Mouse (Mus musculus): Measurements from ENCODE around the gene Ptpre. TPM values are rescaled to one million over a fixed set of nuclear protein-coding genes. Genes with fewer than 3 reads are reported as not detected.
A peak's percentile ranks its signal among the peaks of the same experiment; 100 is the strongest.
"Not testable (repeated sequence)": the region's sequence is repeated elsewhere in the genome, so short reads cannot be mapped to it uniquely, and the experiment has no call there.

The Ptpre gene
- polyA plus RNA-seq, 1 experiment from 2014 or later, result 2.3 TPM

DNA sequence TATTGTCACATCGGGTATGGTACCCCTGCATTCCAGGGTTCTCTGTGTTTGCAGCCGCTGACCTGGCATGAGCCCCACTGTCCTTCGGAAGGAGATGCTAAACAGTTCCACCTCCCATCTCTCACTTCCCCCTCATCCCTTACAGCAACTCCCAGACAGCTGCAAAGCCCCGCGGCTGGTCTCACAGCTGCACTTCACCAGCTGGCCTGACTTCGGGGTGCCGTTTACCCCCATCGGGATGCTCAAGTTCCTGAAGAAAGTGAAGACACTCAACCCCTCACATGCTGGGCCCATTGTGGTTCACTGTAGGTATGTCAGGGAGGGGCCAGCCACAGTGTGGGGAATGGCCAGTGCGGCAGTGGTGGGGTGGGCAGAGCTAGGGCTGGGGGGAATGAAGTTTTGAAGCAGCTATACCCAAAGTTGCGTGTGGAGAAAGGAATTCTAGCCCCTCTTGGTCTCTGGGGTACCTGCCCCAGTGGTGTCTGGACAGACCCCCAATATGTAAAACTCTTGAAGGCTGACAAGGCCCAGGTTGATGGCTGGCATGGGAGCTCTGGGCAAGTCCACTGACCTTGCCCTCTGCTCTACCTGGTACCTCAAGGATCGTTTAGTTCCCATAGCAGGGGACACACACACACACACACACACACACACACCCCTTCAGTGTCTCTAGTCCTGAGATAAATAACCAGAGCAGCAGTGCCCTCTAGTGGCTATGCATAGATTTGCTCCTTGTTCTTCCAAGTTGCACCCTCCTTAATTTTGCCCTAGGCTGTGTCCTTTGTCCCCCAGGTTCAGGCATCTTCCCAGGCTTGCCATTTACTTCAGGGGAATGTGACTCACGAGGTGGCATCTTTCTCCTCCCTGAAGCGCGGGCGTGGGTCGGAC, 131.8 kb downstream of the Ptpre start:
- no peaks in the 10 kb centered on the region for H3K4me1 ChIP-seq (replicated peaks; ENCODE audit: control insufficient read depth, insufficient read depth, low read length)
- no peaks in the 10 kb centered on the region for H3K27me3 ChIP-seq (replicated peaks; ENCODE audit: control insufficient read depth, insufficient read depth, low read length)
- ATAC-seq (replicated peaks; ENCODE audit: low FRiP score, low TSS enrichment, low read depth) (peak; percentile 42; the same call in 1 of the 2 replicates), DNase-seq (ENCODE audit: low spot score) (peak; percentile 76)
- no peak overlapping the region for H3K4me3 ChIP-seq (ENCODE audit: low read depth, low read length)
- no peaks in the 10 kb centered on the region for H3K36me3 ChIP-seq (ENCODE audit: control insufficient read depth, insufficient read depth, low read length)
- H3K27ac ChIP-seq (ENCODE audit: low read depth), result no peak overlapping the region
- no peak overlapping the region for H3K9ac ChIP-seq (ENCODE audit: low read length)
- WGBS, result 29% methylated on average over 16 of the region's 16 CpGs
- H3K4me2 ChIP-seq (ENCODE audit: low read length), result no peak overlapping the region
- no peaks in the 10 kb centered on the region for H3K9me3 ChIP-seq (ENCODE audit: control insufficient read depth, low read length)

DNA sequence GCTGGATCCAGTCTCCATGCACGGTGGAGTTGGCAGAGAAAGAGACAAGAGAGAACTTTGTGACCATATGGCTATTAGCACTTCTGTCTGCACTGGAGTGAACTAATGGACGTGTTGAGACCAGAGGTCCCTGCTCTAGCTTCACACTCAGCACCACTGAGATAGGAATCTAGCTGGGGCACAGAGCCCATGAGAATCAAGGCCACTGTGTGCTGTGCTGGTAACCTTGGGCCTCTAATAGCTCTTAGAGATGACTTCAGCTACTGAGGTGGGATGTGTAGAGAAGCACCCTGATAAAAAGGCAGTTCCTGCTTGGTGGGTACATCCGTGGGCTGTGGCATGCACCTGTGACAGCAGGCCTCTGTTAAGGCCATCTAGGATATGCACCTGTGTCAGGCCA, 136.3 kb downstream of the Ptpre start:
- Histone ChIP-seq H3K27ac (ENCODE audit: low read depth) (no peak overlapping the region), H3K4me3 (ENCODE audit: low read depth, low read length) (no peak overlapping the region), H3K4me2 (ENCODE audit: low read length) (no peak overlapping the region), H3K9me3 (ENCODE audit: control insufficient read depth, low read length) (no peaks in the 10 kb centered on the region), H3K9ac (ENCODE audit: low read length) (no peak overlapping the region), H3K27me3 (replicated peaks; ENCODE audit: control insufficient read depth, insufficient read depth, low read length) (no peaks in the 10 kb centered on the region), H3K36me3 (ENCODE audit: control insufficient read depth, insufficient read depth, low read length) (no peaks in the 10 kb centered on the region), H3K4me1 (replicated peaks; ENCODE audit: control insufficient read depth, insufficient read depth, low read length) (no peaks in the 10 kb centered on the region)
- no peak for DNase-seq (ENCODE audit: low spot score)
- 75% methylated on average over 3 of the region's 3 CpGs for WGBS
- no peak for ATAC-seq (replicated peaks; ENCODE audit: low FRiP score, low TSS enrichment, low read depth)

DNA sequence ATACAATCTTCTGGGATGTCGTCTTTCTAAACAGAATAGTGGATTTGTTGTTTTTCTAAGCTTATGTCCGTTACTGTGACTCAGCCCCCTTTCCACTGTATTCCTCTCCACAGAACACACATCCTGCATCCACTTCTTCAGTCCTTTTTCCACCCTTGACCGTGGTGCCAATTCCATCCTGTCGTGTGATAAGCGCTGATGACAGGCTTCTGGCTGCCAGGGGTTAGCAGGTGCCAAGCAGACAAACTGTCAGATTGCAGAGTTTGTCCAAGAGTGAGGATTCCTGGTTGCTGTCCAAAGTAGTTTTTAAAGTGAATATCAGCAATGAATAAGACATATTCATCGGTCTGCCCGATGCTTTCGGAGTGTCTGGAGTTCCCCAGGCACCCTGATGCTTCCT, 139.4 kb downstream of the Ptpre start:
- no peak overlapping the region for H3K9ac ChIP-seq (ENCODE audit: low read length)
- H3K4me2 ChIP-seq (ENCODE audit: low read length), result no peak overlapping the region
- H3K36me3 ChIP-seq (ENCODE audit: control insufficient read depth, insufficient read depth, low read length), result no peaks in the 10 kb centered on the region
- WGBS, result 84% methylated on average over 8 of the region's 8 CpGs
- DNase-seq (ENCODE audit: low spot score), result no peak
- no peaks in the 10 kb centered on the region for H3K9me3 ChIP-seq (ENCODE audit: control insufficient read depth, low read length)
- ATAC-seq (replicated peaks; ENCODE audit: low FRiP score, low TSS enrichment, low read depth), result no peak
- no peak overlapping the region for H3K27ac ChIP-seq (ENCODE audit: low read depth)
- H3K4me3 ChIP-seq (ENCODE audit: low read depth, low read length), result no peak overlapping the region
- no peaks in the 10 kb centered on the region for H3K27me3 ChIP-seq (replicated peaks; ENCODE audit: control insufficient read depth, insufficient read depth, low read length)
- H3K4me1 ChIP-seq (replicated peaks; ENCODE audit: control insufficient read depth, insufficient read depth, low read length), result no peaks in the 10 kb centered on the region

DNA sequence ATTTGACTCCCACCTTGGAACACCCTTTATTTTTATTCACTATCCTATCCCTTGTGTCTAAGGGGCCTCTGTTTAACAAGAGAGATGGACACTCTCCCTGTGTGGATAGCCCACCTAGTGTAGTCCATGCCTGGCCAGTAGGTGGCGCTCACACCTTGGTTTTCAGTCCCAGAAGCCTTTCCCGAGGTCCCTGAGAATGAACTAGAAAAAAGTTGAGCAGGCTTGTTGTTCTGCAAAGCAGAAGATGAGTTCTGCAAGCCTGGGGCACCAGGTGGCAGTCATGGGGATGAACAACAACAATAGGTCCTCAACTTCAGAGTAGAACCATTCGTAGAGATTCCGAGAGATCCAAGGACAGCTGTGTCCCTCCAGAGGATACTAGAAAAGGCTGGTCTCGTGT, 143.1 kb downstream of the Ptpre start:
- Histone ChIP-seq H3K4me3 (ENCODE audit: low read depth, low read length) (no peak overlapping the region), H3K36me3 (ENCODE audit: control insufficient read depth, insufficient read depth, low read length) (peaks cover 6% of the 10 kb centered on the region), H3K27ac (ENCODE audit: low read depth) (no peak overlapping the region), H3K4me2 (ENCODE audit: low read length) (no peak overlapping the region), H3K9me3 (ENCODE audit: control insufficient read depth, low read length) (no peaks in the 10 kb centered on the region), H3K4me1 (replicated peaks; ENCODE audit: control insufficient read depth, insufficient read depth, low read length) (no peaks in the 10 kb centered on the region), H3K9ac (ENCODE audit: low read length) (no peak overlapping the region), H3K27me3 (replicated peaks; ENCODE audit: control insufficient read depth, insufficient read depth, low read length) (no peaks in the 10 kb centered on the region)
- no peak for ATAC-seq (replicated peaks; ENCODE audit: low FRiP score, low TSS enrichment, low read depth)
- no peak for DNase-seq (ENCODE audit: low spot score)
- WGBS, result 74% methylated on average over 5 of the region's 5 CpGs

DNA sequence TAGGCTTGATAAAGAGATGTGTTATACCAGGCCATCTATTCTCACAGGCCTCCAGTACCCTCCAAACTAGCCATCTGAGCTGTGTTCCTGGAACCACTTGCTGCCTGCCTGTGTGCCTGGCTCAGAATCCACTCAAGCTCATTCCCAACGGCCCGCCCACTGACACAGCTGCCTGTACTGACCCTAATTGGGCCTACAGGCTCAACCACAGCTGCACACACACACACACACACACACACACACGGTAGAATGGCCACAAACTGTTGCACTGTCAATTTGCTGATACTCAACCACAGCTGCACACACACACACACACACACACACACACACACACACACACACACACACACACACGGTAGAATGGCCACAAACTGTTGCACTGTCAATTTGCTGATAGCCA, 146.8 kb downstream of the Ptpre start:
- H3K36me3 ChIP-seq (ENCODE audit: control insufficient read depth, insufficient read depth, low read length), result peaks cover 44% of the 10 kb centered on the region
- WGBS, result 65% methylated on average over 4 of the region's 4 CpGs
- not testable (repeated sequence) for H3K4me1 ChIP-seq (replicated peaks; ENCODE audit: control insufficient read depth, insufficient read depth, low read length); H3K27ac ChIP-seq (ENCODE audit: low read depth); H3K27me3 ChIP-seq (replicated peaks; ENCODE audit: control insufficient read depth, insufficient read depth, low read length); H3K9ac ChIP-seq (ENCODE audit: low read length); H3K4me2 ChIP-seq (ENCODE audit: low read length); ATAC-seq (replicated peaks; ENCODE audit: low FRiP score, low TSS enrichment, low read depth); H3K9me3 ChIP-seq (ENCODE audit: control insufficient read depth, low read length); H3K4me3 ChIP-seq (ENCODE audit: low read depth, low read length); DNase-seq (ENCODE audit: low spot score)

DNA sequence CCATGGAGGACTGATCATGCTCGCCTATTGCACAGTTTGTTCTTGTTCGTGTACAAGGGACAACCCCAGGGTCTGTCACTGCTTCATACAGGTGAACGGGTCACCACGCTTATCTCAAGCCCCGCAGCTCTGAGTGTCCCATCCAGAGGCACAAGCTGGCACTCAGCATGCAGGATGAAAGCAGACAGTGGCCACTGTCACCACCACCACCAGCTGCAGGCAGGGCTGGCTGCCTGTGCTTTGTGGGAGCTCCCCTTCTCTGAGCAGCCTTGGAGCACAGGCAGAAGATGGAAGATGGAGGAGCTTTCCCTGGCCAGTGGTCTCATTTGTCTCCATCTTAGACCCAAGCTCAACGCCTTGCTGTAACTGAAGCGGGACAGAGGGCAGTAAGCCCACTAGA, 147.7 kb downstream of the Ptpre start:
- no peaks in the 10 kb centered on the region for H3K4me1 ChIP-seq (replicated peaks; ENCODE audit: control insufficient read depth, insufficient read depth, low read length)
- no peak overlapping the region for H3K9ac ChIP-seq (ENCODE audit: low read length)
- WGBS, result 86% methylated on average over 7 of the region's 7 CpGs
- peaks cover 51% of the 10 kb centered on the region for H3K36me3 ChIP-seq (ENCODE audit: control insufficient read depth, insufficient read depth, low read length)
- DNase-seq (ENCODE audit: low spot score), result no peak
- H3K27ac ChIP-seq (ENCODE audit: low read depth), result no peak overlapping the region
- H3K9me3 ChIP-seq (ENCODE audit: control insufficient read depth, low read length), result no peaks in the 10 kb centered on the region
- H3K4me3 ChIP-seq (ENCODE audit: low read depth, low read length), result no peak overlapping the region
- H3K4me2 ChIP-seq (ENCODE audit: low read length), result no peak overlapping the region
- H3K27me3 ChIP-seq (replicated peaks; ENCODE audit: control insufficient read depth, insufficient read depth, low read length), result no peaks in the 10 kb centered on the region
- no peak for ATAC-seq (replicated peaks; ENCODE audit: low FRiP score, low TSS enrichment, low read depth)

DNA sequence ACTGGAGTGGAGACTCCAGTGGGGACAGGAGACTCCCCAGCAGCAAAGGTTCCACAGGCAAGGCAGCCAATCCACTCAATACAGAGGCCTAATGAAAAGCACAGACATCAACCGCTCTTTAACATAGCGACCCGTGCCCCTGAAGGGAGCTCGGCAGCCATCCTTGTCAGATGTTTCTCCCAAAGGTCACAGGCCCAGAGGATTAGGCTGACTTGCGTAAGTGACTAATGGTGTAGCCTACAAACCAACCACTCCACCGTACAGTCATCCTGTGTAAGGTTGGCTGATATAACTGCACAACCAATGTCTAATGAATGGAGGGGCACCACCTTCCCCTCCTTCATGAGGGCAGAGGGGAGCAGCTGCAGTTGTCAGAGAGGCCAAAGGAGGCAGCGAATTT, 152.1 kb downstream of the Ptpre start:
- Histone ChIP-seq H3K4me3 (ENCODE audit: low read depth, low read length) (no peak overlapping the region), H3K27ac (ENCODE audit: low read depth) (no peak overlapping the region), H3K4me2 (ENCODE audit: low read length) (no peak overlapping the region), H3K9ac (ENCODE audit: low read length) (no peak overlapping the region), H3K27me3 (replicated peaks; ENCODE audit: control insufficient read depth, insufficient read depth, low read length) (no peaks in the 10 kb centered on the region), H3K9me3 (ENCODE audit: control insufficient read depth, low read length) (no peaks in the 10 kb centered on the region), H3K36me3 (ENCODE audit: control insufficient read depth, insufficient read depth, low read length) (peaks cover 95% of the 10 kb centered on the region), H3K4me1 (replicated peaks; ENCODE audit: control insufficient read depth, insufficient read depth, low read length) (no peaks in the 10 kb centered on the region)
- no peak for ATAC-seq (replicated peaks; ENCODE audit: low FRiP score, low TSS enrichment, low read depth)
- DNase-seq (ENCODE audit: low spot score), result no peak
- WGBS, result 94% methylated on average over 7 of the region's 7 CpGs

DNA sequence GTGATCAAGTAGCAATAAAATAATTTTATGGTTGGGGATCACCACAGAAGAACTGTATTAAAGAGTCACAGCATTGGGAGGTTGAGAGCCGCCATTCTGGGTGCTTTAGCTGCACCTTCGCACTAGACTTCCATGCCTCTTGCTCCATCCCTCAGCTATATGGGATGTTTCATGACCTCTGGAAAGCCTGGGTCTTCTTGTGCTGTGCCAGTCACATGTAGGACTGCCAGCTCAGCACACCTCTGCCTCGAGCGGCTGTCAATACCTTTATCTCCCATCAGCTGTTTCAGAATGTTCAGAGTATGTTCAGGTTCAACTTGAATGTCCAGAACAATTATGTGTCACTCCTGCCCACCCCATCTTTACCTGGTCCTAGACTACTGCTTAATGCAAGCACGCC, 154.7 kb downstream of the Ptpre start:
- no peak for ATAC-seq (replicated peaks; ENCODE audit: low FRiP score, low TSS enrichment, low read depth)
- peaks cover 99% of the 10 kb centered on the region for H3K36me3 ChIP-seq (ENCODE audit: control insufficient read depth, insufficient read depth, low read length)

DNA sequence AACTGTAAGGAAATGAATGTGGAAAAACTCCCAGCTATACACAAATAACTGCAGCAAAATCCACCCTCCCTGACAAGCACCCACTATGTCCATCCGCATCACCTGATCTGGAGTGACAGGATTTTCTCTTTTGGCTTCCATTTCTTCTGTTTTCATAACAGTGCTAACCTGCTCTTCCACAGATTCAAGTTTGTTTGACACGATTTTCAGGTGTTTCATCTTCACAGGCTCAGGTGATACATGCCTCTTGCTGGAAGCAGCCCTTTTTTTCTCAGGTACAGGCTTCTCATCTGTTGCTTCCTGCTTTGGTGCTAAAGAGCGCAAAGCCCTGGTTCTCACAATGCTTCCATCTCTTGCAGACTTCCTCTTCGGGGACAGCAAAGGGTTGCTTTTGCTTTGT, 156.8 kb downstream of the Ptpre start:
- DNase-seq (ENCODE audit: low spot score) (no peak), ATAC-seq (replicated peaks; ENCODE audit: low FRiP score, low TSS enrichment, low read depth) (no peak)
- no peaks in the 10 kb centered on the region for H3K27me3 ChIP-seq (replicated peaks; ENCODE audit: control insufficient read depth, insufficient read depth, low read length)
- H3K4me2 ChIP-seq (ENCODE audit: low read length), result no peak overlapping the region
- no peak overlapping the region for H3K4me3 ChIP-seq (ENCODE audit: low read depth, low read length)
- 0 out of 2 replicates have a peak, but pooled peaks cover 5% of the 10 kb centered on the region for H3K4me1 ChIP-seq (replicated peaks; ENCODE audit: control insufficient read depth, insufficient read depth, low read length)
- no peaks in the 10 kb centered on the region for H3K9me3 ChIP-seq (ENCODE audit: control insufficient read depth, low read length)
- 91% methylated on average over 4 of the region's 4 CpGs for WGBS
- no peak overlapping the region for H3K9ac ChIP-seq (ENCODE audit: low read length)
- H3K27ac ChIP-seq (ENCODE audit: low read depth), result no peak overlapping the region
- H3K36me3 ChIP-seq (ENCODE audit: control insufficient read depth, insufficient read depth, low read length), result peaks cover 99% of the 10 kb centered on the region

More for the DNA sequence above, 154.7 kb downstream of the Ptpre start:
- Histone ChIP-seq H3K27ac (ENCODE audit: low read depth) (no peak overlapping the region), H3K9ac (ENCODE audit: low read length) (no peak overlapping the region), H3K27me3 (replicated peaks; ENCODE audit: control insufficient read depth, insufficient read depth, low read length) (no peaks in the 10 kb centered on the region), H3K4me3 (ENCODE audit: low read depth, low read length) (no peak overlapping the region), H3K4me2 (ENCODE audit: low read length) (no peak overlapping the region), H3K4me1 (replicated peaks; ENCODE audit: control insufficient read depth, insufficient read depth, low read length) (no peaks in the 10 kb centered on the region), H3K9me3 (ENCODE audit: control insufficient read depth, low read length) (no peaks in the 10 kb centered on the region)
- 92% methylated on average over 5 of the region's 5 CpGs for WGBS
- DNase-seq (ENCODE audit: low spot score), result no peak

All from intestine, embryonic 14.5 days (tissue).